Mouse (Mus musculus) adrenal gland, adult 2 months (tissue): Measurements from ENCODE around the gene Relb. TPM values are rescaled to one million over a fixed set of nuclear protein-coding genes. Genes with fewer than 3 reads are reported as not detected.

Experiments
- polyA plus RNA-seq: library from polyadenylated mRNA; depleted of rRNA; stranded (reverse); fragments of >200 nt; gene quantifications from 2 replicates; pipeline ENCODE4 v1.2.3, GENCODE M21; 2012; rRNA removed
- total RNA-seq, 2 experiments: library from RNA; stranded (reverse); gene quantifications; 2 replicates each; pipeline ENCODE4 v1.2.3; 2021

Relb gene
- total and polyA plus RNA-seq, 3 experiments: 26.5 to 79.2 (median 33.9) TPM

Other genes with a start within 250 kb of the Relb start
- 10 to 100 TPM; 21.7 to 25.5 TPM for gene Ercc2, start 247.4 kb downstream of the Relb start, total RNA-seq
- gene Ercc2, start 247.4 kb downstream of the Relb start, polyA plus RNA-seq: 92.3 and 94.7 TPM in 2 replicates
- 1 to 10 TPM in 1 of 2 experiments, under 1 TPM in 1; 0.98 to 5.2 TPM for gene Klc3, start 225.3 kb downstream of the Relb start, total RNA-seq
- 1.3 and 3.7 TPM in 2 replicates for gene Klc3, start 225.3 kb downstream of the Relb start, polyA plus RNA-seq
- gene Ckm, start 224.7 kb downstream of the Relb start, total RNA-seq: not detected
- 0.84 and 1.0 TPM in 2 replicates for gene Ckm, start 224.7 kb downstream of the Relb start, polyA plus RNA-seq
- gene Mark4, start 170.6 kb downstream of the Relb start, total RNA-seq: 10 to 100 TPM; 40.5 to 56.8 TPM
- gene Mark4, start 170.6 kb downstream of the Relb start, polyA plus RNA-seq: 71.6 and 79.0 TPM in 2 replicates
- 10 to 100 TPM; 31.9 to 58.8 TPM for gene Exoc3l2, start 166.1 kb downstream of the Relb start, total RNA-seq
- gene Exoc3l2, start 166.1 kb downstream of the Relb start, polyA plus RNA-seq: 55.3 and 57.9 TPM in 2 replicates
- 10 to 100 TPM in 1 of 2 experiments, 1 to 10 TPM in 1; 9.8 to 13.2 TPM for gene Bloc1s3, start 121.1 kb downstream of the Relb start, total RNA-seq
- 31.9 and 37.2 TPM in 2 replicates for gene Bloc1s3, start 121.1 kb downstream of the Relb start, polyA plus RNA-seq
- gene Trappc6a, start 121.0 kb downstream of the Relb start, total RNA-seq: 10 to 100 TPM; 70.2 to 81.4 TPM
- gene Trappc6a, start 121.0 kb downstream of the Relb start, polyA plus RNA-seq: 253 and 254 TPM in 2 replicates
- under 1 TPM in 1 of 2 experiments, not detected in 1; 0.14 TPM for gene Nkpd1, start 111.6 kb downstream of the Relb start, total RNA-seq
- gene Nkpd1, start 111.6 kb downstream of the Relb start, polyA plus RNA-seq: 0.38 and 0.64 TPM in 2 replicates
- gene Ppp1r37, start 66.4 kb downstream of the Relb start, total RNA-seq: 10 to 100 TPM; 68.3 to 70.8 TPM
- 159 and 163 TPM in 2 replicates for gene Ppp1r37, start 66.4 kb downstream of the Relb start, polyA plus RNA-seq
- gene Zfp296, start 52.2 kb downstream of the Relb start, total RNA-seq: under 1 TPM; 0.69 to 0.98 TPM
- gene Zfp296, start 52.2 kb downstream of the Relb start, polyA plus RNA-seq: 3.1 and 3.4 TPM in 2 replicates
- 10 to 100 TPM; 83.8 to 84.2 TPM for gene Gemin7, start 51.8 kb downstream of the Relb start, total RNA-seq
- 177 and 183 TPM in 2 replicates for gene Gemin7, start 51.8 kb downstream of the Relb start, polyA plus RNA-seq
- 10 to 100 TPM; 34.4 to 37.3 TPM for gene Clasrp, start 25.0 kb downstream of the Relb start, total RNA-seq
- gene Clasrp, start 25.0 kb downstream of the Relb start, polyA plus RNA-seq: 280 and 380 TPM in 2 replicates
- 100 to 1,000 TPM; 151 to 152 TPM for gene Clptm1, start 35.6 kb upstream of the Relb start, total RNA-seq
- gene Clptm1, start 35.6 kb upstream of the Relb start, polyA plus RNA-seq: 157 and 178 TPM in 2 replicates
- 1 to 10 TPM in 1 of 2 experiments, not detected in 1; 3.1 TPM for gene Apoc2, start 48.5 kb upstream of the Relb start, total RNA-seq
- 0.28 TPM in 1 of 2 replicates, not detected in the other for gene Apoc2, start 48.5 kb upstream of the Relb start, polyA plus RNA-seq
- 1 to 10 TPM; 1.5 to 1.9 TPM for gene Gm44805, start 52.0 kb upstream of the Relb start, total RNA-seq
- gene Gm44805, start 52.0 kb upstream of the Relb start, polyA plus RNA-seq: 2.3 and 4.1 TPM in 2 replicates
- gene Apoc4, start 52.0 kb upstream of the Relb start, total RNA-seq: 100 to 1,000 TPM in 1 of 2 experiments, 10 to 100 TPM in 1; 40.7 to 204 TPM
- 95.0 and 181 TPM in 2 replicates for gene Apoc4, start 52.0 kb upstream of the Relb start, polyA plus RNA-seq
- 1,000 to 10,000 TPM in 1 of 2 experiments, 100 to 1,000 TPM in 1; 204 to 1,066 TPM for gene Apoc1, start 63.2 kb upstream of the Relb start, total RNA-seq
- 76.5 and 212 TPM in 2 replicates for gene Apoc1, start 63.2 kb upstream of the Relb start, polyA plus RNA-seq
- 1,000 to 10,000 TPM; 1,105 to 1,118 TPM for gene Apoe, start 69.8 kb upstream of the Relb start, total RNA-seq
- 1,670 and 1,938 TPM in 2 replicates for gene Apoe, start 69.8 kb upstream of the Relb start, polyA plus RNA-seq
- 100 to 1,000 TPM; 115 to 143 TPM for gene Tomm40, start 86.0 kb upstream of the Relb start, total RNA-seq
- gene Tomm40, start 86.0 kb upstream of the Relb start, polyA plus RNA-seq: 164 and 165 TPM in 2 replicates
- gene Nectin2, start 121.0 kb upstream of the Relb start, total RNA-seq: 10 to 100 TPM; 76.9 to 98.1 TPM
- gene Nectin2, start 121.0 kb upstream of the Relb start, polyA plus RNA-seq: 138 and 165 TPM in 2 replicates
- 10 to 100 TPM; 35.9 to 61.1 TPM for gene Bcam, start 141.6 kb upstream of the Relb start, total RNA-seq
- 103 and 108 TPM in 2 replicates for gene Bcam, start 141.6 kb upstream of the Relb start, polyA plus RNA-seq
- not detected for gene Cblc, start 167.4 kb upstream of the Relb start, total RNA-seq
- gene Cblc, start 167.4 kb upstream of the Relb start, polyA plus RNA-seq: 0.60 TPM in 1 of 2 replicates, not detected in the other
- gene Bcl3, start 193.3 kb upstream of the Relb start, total RNA-seq: 10 to 100 TPM; 26.7 to 34.1 TPM
- gene Bcl3, start 193.3 kb upstream of the Relb start, polyA plus RNA-seq: 155 and 161 TPM in 2 replicates
- under 1 TPM in 1 of 2 experiments, not detected in 1; 0.86 TPM for gene Gm19345, start 222.6 kb upstream of the Relb start, total RNA-seq
- gene Gm19345, start 222.6 kb upstream of the Relb start, polyA plus RNA-seq: 0.71 and 1.3 TPM in 2 replicates
- gene Ceacam16, start 231.9 kb upstream of the Relb start, total RNA-seq: not detected
- 0.52 and 0.55 TPM in 2 replicates for gene Ceacam16, start 231.9 kb upstream of the Relb start, polyA plus RNA-seq